Mouse (Mus musculus) liver, embryonic 14.5 days (tissue): Measurements from ENCODE around the gene Rasgef1b. TPM values are rescaled to one million over a fixed set of nuclear protein-coding genes. Genes with fewer than 3 reads are reported as not detected.
A peak's percentile ranks its signal among the peaks of the same experiment; 100 is the strongest.

Experiments used
- ATAC-seq: fragments of 200-750 bp; cut with Nextera tagmentation; 2 replicates; pipeline ENCODE4 v1.8.0; 2017; ENCODE audit warnings: moderate number of reproducible peaks, mild to moderate bottlenecking, moderate library complexity; ENCODE audit not compliant: insufficient read depth
- DNase-seq, 3 experiments: peaks; one replicate each; pipeline ENCODE4 v3.0.0-alpha.2; 2012 to 2013; ENCODE audit warnings: low read depth in 3 of 3, low spot score in 3 of 3
- H3K27ac ChIP-seq: fragments of 300-500 bp; sonication (generic); 2 replicates; pipeline ENCODE4 v1.5.1; 2014; ENCODE audit warnings: moderate library complexity, mild to moderate bottlenecking, control low read depth, inconsistent platforms
- H3K27me3 ChIP-seq: fragments of 300-500 bp; sonication (generic); 2 replicates; pipeline ENCODE4 v1.6.1; 2014; ENCODE audit warnings: mild to moderate bottlenecking, low read length, moderate library complexity; ENCODE audit not compliant: control insufficient read depth, insufficient read depth
- H3K36me3 ChIP-seq: fragments of 300-500 bp; sonication (generic); replicated peaks from 2 replicates; pipeline ENCODE4 v1.6.1; 2014; ENCODE audit warnings: low read depth; ENCODE audit not compliant: control insufficient read depth, insufficient read depth
- H3K4me1 ChIP-seq, 2 experiments: fragments of 200-500 bp in 1 of 2; fragments of 300-500 bp in 1 of 2; sonication (generic) in 1 of 2; replicated peaks; 2 replicates each; pipeline ENCODE4 v1.6.1; 2012 to 2014; ENCODE audit warnings: antibody characterized with exemption in 1 of 2, inconsistent platforms in 1 of 2, low read length in 1 of 2; ENCODE audit not compliant: control insufficient read depth in 2 of 2, insufficient read depth in 2 of 2
- H3K4me2 ChIP-seq: fragments of 300-500 bp; sonication (generic); 2 replicates; pipeline ENCODE4 v1.6.1; 2014; ENCODE audit warnings: low read depth, mild to moderate bottlenecking, control low read depth, moderate library complexity
- H3K4me3 ChIP-seq, 2 experiments: fragments of 200-500 bp in 1 of 2; fragments of 300-500 bp in 1 of 2; sonication (generic) in 1 of 2; 2 replicates each; pipeline ENCODE4 v1.5.1; 2012 to 2014; ENCODE audit warnings: low read depth in 2 of 2, low read length in 2 of 2, mild to moderate bottlenecking in 2 of 2, control low read depth in 1 of 2, inconsistent platforms in 1 of 2, moderate library complexity in 1 of 2; ENCODE audit not compliant: insufficient read depth in 1 of 2
- H3K9ac ChIP-seq: fragments of 300-500 bp; sonication (generic); replicated peaks from 2 replicates; pipeline ENCODE4 v1.6.1; 2014; ENCODE audit warnings: mild to moderate bottlenecking, control low read depth, moderate library complexity
- H3K9me3 ChIP-seq: fragments of 300-500 bp; sonication (generic); 2 replicates; pipeline ENCODE4 v1.6.1; 2016; ENCODE audit warnings: low read length, mixed read lengths; ENCODE audit not compliant: control insufficient read depth
- CTCF ChIP-seq: IDR thresholded peaks from 2 replicates; pipeline ENCODE4 v1.5.1; 2016; ENCODE audit warnings: antibody characterized with exemption, low read depth, control low read depth
- EP300 ChIP-seq: IDR thresholded peaks from 2 replicates; pipeline ENCODE4 v1.6.1; 2016; ENCODE audit warnings: antibody characterized with exemption, low read depth
- WGBS: fragments of 180-500 bp; shearing (Covaris S2); extraction: QIAGEN DNeasy Blood & Tissue Kit; methylation state at CpG from one replicate; pipeline ENCODE4 v1.1.7; 2014; ENCODE audit not compliant: insufficient replicate concordance; 5-methylcytosine and 5-hydroxymethylcytosine counted together
- polyA plus RNA-seq, 2 experiments: library from polyadenylated mRNA; depleted of rRNA in 1 of 2; stranded (reverse) in 1 of 2; unstranded in 1 of 2; fragments of >200 nt; fragmentation: Nextera tagmentation in 1 of 2; extraction: Ambion mirVana in 1 of 2; gene quantifications; 2 replicates each; pipeline versions ENCODE4 v1.2.1 to v1.2.3; 2012 to 2014

The Rasgef1b gene
- polyA plus RNA-seq, 2 experiments: 2.8 to 4.2 TPM

DNA sequence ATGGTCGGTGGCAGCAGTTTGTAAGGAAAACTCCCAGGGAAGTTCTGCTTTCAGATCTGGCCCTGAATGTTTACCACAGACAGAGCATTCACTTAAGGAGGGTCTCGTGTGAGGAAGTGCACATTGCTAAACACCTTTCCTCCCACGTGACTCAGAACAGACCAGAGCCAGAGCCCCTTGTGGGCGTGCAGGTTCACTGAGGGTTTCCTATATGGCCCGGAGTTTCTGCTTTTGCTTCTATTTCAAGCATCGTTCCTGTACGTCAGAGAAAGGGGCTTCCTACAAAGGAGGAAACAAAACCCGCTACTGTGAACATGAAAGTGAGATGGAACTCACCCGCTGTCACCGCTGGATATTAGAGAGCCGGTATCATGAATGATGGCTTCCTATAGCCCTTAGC is 392.4 kb downstream of the Rasgef1b start:
- ATAC-seq (0 out of 2 replicates have a peak, but pooled peaks have one; percentile 33), DNase-seq (peak in 2 of 3 experiments; percentile 17 to 36)
- Histone ChIP-seq H3K9me3 (no peaks in the 10 kb centered on the region), H3K4me2 (no peak overlapping the region; the same call in none of the 2 replicates), H3K4me3 (no peak overlapping the region), H3K9ac (no peak overlapping the region), H3K36me3 (no peaks in the 10 kb centered on the region), H3K27ac (no peak overlapping the region), H3K27me3 (no peaks in the 10 kb centered on the region), H3K4me1 (peaks cover 0 to 2% of the 10 kb centered on the region in 2 experiments; a peak in 1 of 4 replicates)
- TF ChIP-seq CTCF: no peak
- TF ChIP-seq EP300: no peak
- WGBS: 16% methylated on average over 11 of the region's 11 CpGs

DNA sequence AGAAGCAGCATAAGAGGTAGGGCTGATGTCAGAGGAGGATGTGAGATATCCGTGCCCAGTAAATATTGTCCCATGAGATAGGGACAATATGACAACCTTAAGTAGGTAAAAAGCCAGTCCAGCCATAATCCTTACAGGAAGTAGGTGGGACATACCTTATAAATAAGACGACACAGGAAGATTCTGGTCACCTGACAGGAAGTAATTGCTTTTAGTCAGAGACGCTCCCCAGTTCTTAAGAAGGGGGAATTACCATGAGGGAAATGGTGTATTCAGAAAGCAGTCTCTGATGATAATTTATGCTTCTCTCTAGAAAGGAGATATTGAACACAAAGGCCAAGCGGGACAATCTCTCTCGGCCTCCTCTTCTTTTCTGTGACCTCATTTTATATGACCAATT is 394.8 kb downstream of the Rasgef1b start:
- TF ChIP-seq CTCF: no peak
- TF ChIP-seq EP300: no peak
- Histone ChIP-seq H3K27me3 (no peaks in the 10 kb centered on the region), H3K9me3 (no peaks in the 10 kb centered on the region), H3K27ac (no peak overlapping the region), H3K36me3 (no peaks in the 10 kb centered on the region), H3K9ac (no peak overlapping the region), H3K4me1 (peaks cover 0 to 2% of the 10 kb centered on the region in 2 experiments; a peak in 1 of 4 replicates), H3K4me3 (no peak overlapping the region), H3K4me2 (no peak overlapping the region)
- 44% methylated on average over 5 of the region's 5 CpGs for WGBS
- ATAC-seq: no peak
- DNase-seq: no peak

DNA sequence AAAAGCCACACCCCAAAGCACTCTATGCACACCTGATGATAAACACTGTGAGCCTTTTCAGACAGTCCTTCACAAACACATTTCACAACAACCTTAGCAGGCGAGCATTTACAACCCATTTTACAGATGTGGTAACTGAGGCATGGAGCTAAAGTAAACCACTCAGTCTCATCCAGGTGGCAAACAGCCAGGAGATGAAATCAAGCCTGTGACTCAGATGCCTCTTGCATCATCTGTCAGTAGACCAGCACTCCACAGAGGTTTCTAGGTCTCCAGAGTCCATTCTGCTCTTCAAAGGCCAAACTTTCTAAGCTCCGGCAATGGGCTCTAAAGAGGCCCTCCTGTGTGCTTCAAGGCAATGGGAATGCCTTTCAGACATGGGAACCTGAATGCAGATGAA is 396.8 kb downstream of the Rasgef1b start:
- no peak for DNase-seq
- WGBS: 54% methylated on average over 2 of the region's 2 CpGs
- TF ChIP-seq CTCF (no peak), EP300 (no peak)

DNA sequence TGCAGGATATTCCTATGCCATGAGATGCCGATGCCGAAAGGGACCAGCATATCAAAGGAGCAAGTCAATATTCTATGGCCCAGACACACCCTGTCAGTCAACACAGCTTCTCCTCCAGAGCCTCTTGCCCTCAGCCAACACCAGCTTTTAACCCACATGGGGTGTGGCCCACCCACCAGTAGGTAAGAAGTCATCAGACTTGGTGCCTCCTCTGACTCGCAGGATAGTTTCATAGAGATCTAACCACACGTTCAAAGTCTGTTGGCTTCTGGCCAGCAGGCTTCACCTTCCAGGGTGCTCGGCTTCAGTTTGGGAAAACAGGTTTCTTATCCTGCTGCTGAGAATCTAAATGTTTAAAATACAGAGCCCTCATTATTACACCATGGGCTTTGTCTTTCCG is 399.8 kb downstream of the Rasgef1b start:
- Histone ChIP-seq H3K9me3 (no peaks in the 10 kb centered on the region), H3K4me1 (peaks cover 0 to 6% of the 10 kb centered on the region in 2 experiments; a peak in 2 of 4 replicates), H3K27me3 (no peaks in the 10 kb centered on the region), H3K4me3 (no peak overlapping the region), H3K4me2 (no peak overlapping the region), H3K27ac (no peak overlapping the region), H3K9ac (no peak overlapping the region), H3K36me3 (no peaks in the 10 kb centered on the region)
- DNase-seq (no peak), ATAC-seq (no peak)
- TF ChIP-seq EP300 (no peak), CTCF (no peak)
- WGBS: 66% methylated on average over 6 of the region's 6 CpGs

More for the DNA sequence above, 396.8 kb downstream of the Rasgef1b start:
- ATAC-seq: no peak
- Histone ChIP-seq H3K4me3 (no peak overlapping the region), H3K9me3 (no peaks in the 10 kb centered on the region), H3K27ac (no peak overlapping the region), H3K4me2 (no peak overlapping the region), H3K27me3 (no peaks in the 10 kb centered on the region), H3K36me3 (no peaks in the 10 kb centered on the region), H3K4me1 (peaks cover 0 to 4% of the 10 kb centered on the region in 2 experiments; a peak in 2 of 4 replicates), H3K9ac (no peak overlapping the region)

DNA sequence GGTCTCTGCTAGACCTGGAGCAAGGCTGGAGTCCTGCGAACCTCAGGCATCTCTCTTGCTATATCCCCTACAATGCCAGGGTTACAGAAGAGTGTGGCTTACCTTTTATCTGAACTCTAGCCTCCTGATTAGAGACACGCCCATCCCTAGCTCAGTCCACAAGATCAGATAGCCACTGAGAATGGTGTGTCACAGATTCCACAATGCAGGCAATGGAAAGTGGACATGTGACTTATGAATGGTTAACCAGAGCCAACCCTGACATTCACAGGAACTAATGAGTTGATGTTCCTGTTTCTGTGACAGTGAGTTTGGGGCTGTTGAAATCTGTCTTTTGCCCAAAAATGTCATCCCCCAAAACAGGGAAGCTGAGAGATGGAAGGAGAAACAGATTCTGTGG is 401.8 kb downstream of the Rasgef1b start:
- Histone ChIP-seq H3K27me3 (no peaks in the 10 kb centered on the region), H3K9me3 (no peaks in the 10 kb centered on the region), H3K4me1 (peaks cover 0 to 4% of the 10 kb centered on the region in 2 experiments; a peak in 1 of 4 replicates), H3K27ac (no peak overlapping the region), H3K9ac (no peak overlapping the region), H3K4me2 (no peak overlapping the region), H3K4me3 (no peak overlapping the region), H3K36me3 (no peaks in the 10 kb centered on the region)
- no peak for ATAC-seq
- 39% methylated on average over 2 of the region's 2 CpGs for WGBS
- DNase-seq: peak in 1 of 3 experiments; percentile 19
- TF ChIP-seq CTCF (no peak), EP300 (no peak)
